In genomic region chr11:98707401-98708281, GRCm38 (mm10) we compare ENCODE assay signal across 10 mouse cellular contexts. TPM values are rescaled to one million over a fixed set of nuclear protein-coding genes. Genes with fewer than 3 reads are reported as not detected.
DNase-seq lines count a peak whose midpoint lies in the region; ATAC-seq and TF ChIP-seq lines count a peak whose summit lies in the region.
"Had no signal": no experiment of that assay in that cellular context is flagged by ENCODE, and none has a peak within 500 bp of the region (broad histone marks: within the 10 kb centered on the region; RNA-seq: fewer than 3 reads in every experiment).

No protein-coding gene starts in this region.

- ATAC-seq in embryonic facial prominence, embryonic 12.5 days (ENCODE audit: insufficient number of reproducible peaks, insufficient read depth, low FRiP score, low TSS enrichment) = no peak; the same call in 1 of the 2 replicates
- ATAC-seq in intestine, embryonic 16.5 days = peak; percentile 45
- ATAC-seq in forebrain, embryonic 14.5 days = no peak
- ATAC-seq in megakaryocyte-erythroid progenitor cell, adult 5-6 weeks (replicated peaks; ENCODE audit: low FRiP score, low TSS enrichment, poor library complexity, severe bottlenecking) = no peak
- ATAC-seq in forebrain, embryonic 16.5 days = no peak
- ATAC-seq: activated CD4-positive, CD25-positive, alpha-beta regulatory T cell, adult 4 months had no signal

- H3K4me3 ChIP-seq in embryonic facial prominence, embryonic 12.5 days = no peak overlapping the region
- no peak overlapping the region for H3K4me3 ChIP-seq in embryonic facial prominence, embryonic 10.5 days
- H3K4me3 ChIP-seq in intestine, embryonic 16.5 days (ENCODE audit: low read length) = no peak overlapping the region
- no peak overlapping the region for H3K4me3 ChIP-seq in lung, adult 2 months (replicated peaks; ENCODE audit: extremely low read depth, low read depth, low read length)
- H3K4me3 ChIP-seq in forebrain, embryonic 14.5 days (ENCODE audit: low read depth, low read length) = no peak overlapping the region
- H3K4me3 ChIP-seq in forebrain, embryonic 16.5 days (replicated peaks; ENCODE audit: low read length) = no peak overlapping the region
- H3K4me3 ChIP-seq: neural tube, embryonic 12.5 days had no signal

- DNase-seq in embryonic facial prominence, embryonic 10.5 days (ENCODE audit: low spot score) = no peak
- peak; percentile 92 for DNase-seq in NIH3T3 (ENCODE audit: low read depth)
- DNase-seq in lung, adult 2 months = peak; percentile 67
- no peak for DNase-seq in forebrain, embryonic 14.5 days (ENCODE audit: low spot score)

- H3K9me3 ChIP-seq in embryonic facial prominence, embryonic 12.5 days = no peaks in the 10 kb centered on the region
- H3K9me3 ChIP-seq in embryonic facial prominence, embryonic 10.5 days = no peaks in the 10 kb centered on the region
- H3K9me3 ChIP-seq in intestine, embryonic 16.5 days (ENCODE audit: control insufficient read depth, low read length) = no peaks in the 10 kb centered on the region
- no peaks in the 10 kb centered on the region for H3K9me3 ChIP-seq in forebrain, embryonic 14.5 days (replicated peaks; ENCODE audit: control insufficient read depth, low read length)
- no peaks in the 10 kb centered on the region for H3K9me3 ChIP-seq in forebrain, embryonic 16.5 days (ENCODE audit: control insufficient read depth, low read length)
- H3K9me3 ChIP-seq: neural tube, embryonic 12.5 days had no signal

- TF ChIP-seq POLR2A in lung, adult 2 months (IDR thresholded peaks at IDR 0.05; ENCODE audit: borderline replicate concordance, extremely low read depth, low read depth, low read length) = no peak

- no peak for TF ChIP-seq CTCF in lung, adult 2 months (IDR thresholded peaks at IDR 0.05; ENCODE audit: insufficient read depth, low read length)

- no peak overlapping the region for H3K9ac ChIP-seq in embryonic facial prominence, embryonic 12.5 days
- 0 out of 2 replicates have a peak overlapping the region, but pooled peaks have one; percentile 4 for H3K9ac ChIP-seq in intestine, embryonic 16.5 days (ENCODE audit: low read depth, low read length)
- no peak overlapping the region for H3K9ac ChIP-seq in forebrain, embryonic 14.5 days (ENCODE audit: low read length)
- H3K9ac ChIP-seq in forebrain, embryonic 16.5 days (replicated peaks; ENCODE audit: low read depth, low read length) = no peak overlapping the region
- H3K9ac ChIP-seq: neural tube, embryonic 12.5 days had no signal

- no peaks in the 10 kb centered on the region for H3K27me3 ChIP-seq in embryonic facial prominence, embryonic 12.5 days
- H3K27me3 ChIP-seq in embryonic facial prominence, embryonic 10.5 days (replicated peaks; ENCODE audit: low read depth, poor library complexity, severe bottlenecking) = no peaks in the 10 kb centered on the region
- no peaks in the 10 kb centered on the region for H3K27me3 ChIP-seq in intestine, embryonic 16.5 days (replicated peaks; ENCODE audit: control insufficient read depth, insufficient read depth, low read length)
- H3K27me3 ChIP-seq in forebrain, embryonic 14.5 days (replicated peaks; ENCODE audit: control insufficient read depth, insufficient read depth, low read length) = no peaks in the 10 kb centered on the region
- no peaks in the 10 kb centered on the region for H3K27me3 ChIP-seq in forebrain, embryonic 16.5 days (replicated peaks; ENCODE audit: control insufficient read depth, insufficient read depth, low read length)
- H3K27me3 ChIP-seq: neural tube, embryonic 12.5 days had no signal

- 72% methylated on average over 22 of the region's 22 CpGs for WGBS in embryonic facial prominence, embryonic 12.5 days
- 90% methylated on average over 22 of the region's 22 CpGs for WGBS in embryonic facial prominence, embryonic 10.5 days
- 79% methylated on average over 22 of the region's 22 CpGs for WGBS in intestine, embryonic 16.5 days
- WGBS in lung, adult 2 months = 60% methylated on average over 22 of the region's 22 CpGs
- WGBS in forebrain, embryonic 14.5 days = 84% methylated on average over 22 of the region's 22 CpGs
- 83% methylated on average over 22 of the region's 22 CpGs for WGBS in forebrain, embryonic 16.5 days

- H3K27ac ChIP-seq in embryonic facial prominence, embryonic 12.5 days = peak overlapping the region; percentile 55; the same call in 1 of the 2 replicates
- H3K27ac ChIP-seq in embryonic facial prominence, embryonic 10.5 days (replicated peaks) = no peak overlapping the region
- H3K27ac ChIP-seq in intestine, embryonic 16.5 days (ENCODE audit: low read length) = peak overlapping the region; percentile 89
- no peak overlapping the region for H3K27ac ChIP-seq in forebrain, embryonic 14.5 days (ENCODE audit: low read depth, low read length)
- no peak overlapping the region for H3K27ac ChIP-seq in forebrain, embryonic 16.5 days (ENCODE audit: low read length)
- H3K27ac ChIP-seq: neural tube, embryonic 12.5 days had no signal

- H3K36me3 ChIP-seq in embryonic facial prominence, embryonic 12.5 days = peaks cover 71% of the 10 kb centered on the region
- peaks cover 86% of the 10 kb centered on the region for H3K36me3 ChIP-seq in embryonic facial prominence, embryonic 10.5 days (replicated peaks)
- H3K36me3 ChIP-seq in intestine, embryonic 16.5 days (ENCODE audit: control insufficient read depth, insufficient read depth, low read length) = 0 out of 2 replicates have a peak, but pooled peaks cover 4% of the 10 kb centered on the region
- H3K36me3 ChIP-seq in forebrain, embryonic 14.5 days (ENCODE audit: control insufficient read depth, insufficient read depth, low read length) = peaks cover 79% of the 10 kb centered on the region
- H3K36me3 ChIP-seq in forebrain, embryonic 16.5 days (ENCODE audit: control insufficient read depth, insufficient read depth) = peaks cover 18% of the 10 kb centered on the region

- no peak overlapping the region for H3K4me2 ChIP-seq in embryonic facial prominence, embryonic 12.5 days (replicated peaks)
- H3K4me2 ChIP-seq in intestine, embryonic 16.5 days (ENCODE audit: low read depth, low read length) = peak overlapping the region; percentile 20
- H3K4me2 ChIP-seq in forebrain, embryonic 14.5 days (ENCODE audit: low read length) = no peak overlapping the region
- H3K4me2 ChIP-seq in forebrain, embryonic 16.5 days (ENCODE audit: low read length) = no peak overlapping the region
- H3K4me2 ChIP-seq: neural tube, embryonic 12.5 days had no signal

- H3K4me1 ChIP-seq in embryonic facial prominence, embryonic 12.5 days = peaks cover 9% of the 10 kb centered on the region; the same call in 1 of the 2 replicates
- H3K4me1 ChIP-seq in embryonic facial prominence, embryonic 10.5 days = peaks cover 10% of the 10 kb centered on the region; the same call in 1 of the 2 replicates
- peaks cover 29% of the 10 kb centered on the region for H3K4me1 ChIP-seq in intestine, embryonic 16.5 days (ENCODE audit: control insufficient read depth, insufficient read depth, low read length)
- peaks cover 29% of the 10 kb centered on the region for H3K4me1 ChIP-seq in lung, adult 2 months (ENCODE audit: control insufficient read depth, insufficient read depth, low read length)
- H3K4me1 ChIP-seq in forebrain, embryonic 14.5 days (ENCODE audit: control insufficient read depth, insufficient read depth, low read length) = no peaks in the 10 kb centered on the region
- no peaks in the 10 kb centered on the region for H3K4me1 ChIP-seq in forebrain, embryonic 16.5 days (replicated peaks; ENCODE audit: control insufficient read depth, insufficient read depth, low read length)
- H3K4me1 ChIP-seq: neural tube, embryonic 12.5 days had no signal

RNA-seq across cellular contexts. Expression of gene Csf3, which starts 6.6 kb away (rescaled TPM):
- not detected in 2 replicates for polyA plus RNA-seq in embryonic facial prominence, embryonic 12.5 days (2016; fragmentation: Nextera tagmentation; extraction: Ambion mirVana)
- polyA plus RNA-seq in embryonic facial prominence, embryonic 10.5 days (2016; fragmentation: Nextera tagmentation; extraction: Ambion mirVana) = not detected in 2 replicates
- polyA plus RNA-seq in intestine, embryonic 16.5 days (2015; fragmentation: Nextera tagmentation; extraction: Ambion mirVana) = 0.10 TPM in 1 of 2 replicates, not detected in the other
- not detected in 2 replicates for polyA plus RNA-seq in lung, adult 2 months (2012; rRNA removed)
- not detected in 2 replicates for polyA plus RNA-seq in forebrain, embryonic 14.5 days (2014; fragmentation: Nextera tagmentation; extraction: Ambion mirVana)
- not detected in 2 replicates for total RNA-seq in megakaryocyte-erythroid progenitor cell, adult 5-6 weeks (2014; fragmentation: Nextera tagmentation)
- total RNA-seq in megakaryocyte-erythroid progenitor cell, adult 5-6 weeks (2017) = not detected in 2 replicates
- not detected in 2 replicates for polyA plus RNA-seq in forebrain, embryonic 16.5 days (2015; fragmentation: Nextera tagmentation; extraction: Ambion mirVana)
- polyA plus RNA-seq: activated CD4-positive, CD25-positive, alpha-beta regulatory T cell, adult 4 months; neural tube, embryonic 12.5 days had no signal

RNA-seq across cellular contexts. Expression of gene Med24, which starts 21.6 kb away (rescaled TPM):
- polyA plus RNA-seq in embryonic facial prominence, embryonic 12.5 days (2016; fragmentation: Nextera tagmentation; extraction: Ambion mirVana) = 70.4 and 73.6 TPM in 2 replicates
- 73.9 and 78.1 TPM in 2 replicates for polyA plus RNA-seq in embryonic facial prominence, embryonic 10.5 days (2016; fragmentation: Nextera tagmentation; extraction: Ambion mirVana)
- polyA plus RNA-seq in intestine, embryonic 16.5 days (2015; fragmentation: Nextera tagmentation; extraction: Ambion mirVana) = 36.8 and 38.5 TPM in 2 replicates
- 45.0 and 55.1 TPM in 2 replicates for polyA plus RNA-seq in lung, adult 2 months (2012; rRNA removed)
- 76.0 and 85.9 TPM in 2 replicates for polyA plus RNA-seq in forebrain, embryonic 14.5 days (2014; fragmentation: Nextera tagmentation; extraction: Ambion mirVana)
- 62.2 and 78.6 TPM in 2 replicates for total RNA-seq in megakaryocyte-erythroid progenitor cell, adult 5-6 weeks (2014; fragmentation: Nextera tagmentation)
- 30.1 and 42.7 TPM in 2 replicates for total RNA-seq in megakaryocyte-erythroid progenitor cell, adult 5-6 weeks (2017)
- polyA plus RNA-seq in forebrain, embryonic 16.5 days (2015; fragmentation: Nextera tagmentation; extraction: Ambion mirVana) = 88.8 and 93.7 TPM in 2 replicates

RNA-seq across cellular contexts. Expression of gene Psmd3, which starts 25.3 kb away (rescaled TPM):
- polyA plus RNA-seq in embryonic facial prominence, embryonic 12.5 days (2016; fragmentation: Nextera tagmentation; extraction: Ambion mirVana) = 246 and 248 TPM in 2 replicates
- 249 and 262 TPM in 2 replicates for polyA plus RNA-seq in embryonic facial prominence, embryonic 10.5 days (2016; fragmentation: Nextera tagmentation; extraction: Ambion mirVana)
- 169 and 181 TPM in 2 replicates for polyA plus RNA-seq in intestine, embryonic 16.5 days (2015; fragmentation: Nextera tagmentation; extraction: Ambion mirVana)
- polyA plus RNA-seq in lung, adult 2 months (2012; rRNA removed) = 136 and 156 TPM in 2 replicates
- polyA plus RNA-seq in forebrain, embryonic 14.5 days (2014; fragmentation: Nextera tagmentation; extraction: Ambion mirVana) = 121 and 144 TPM in 2 replicates
- total RNA-seq in megakaryocyte-erythroid progenitor cell, adult 5-6 weeks (2014; fragmentation: Nextera tagmentation) = 117 and 124 TPM in 2 replicates
- total RNA-seq in megakaryocyte-erythroid progenitor cell, adult 5-6 weeks (2017) = 84.5 and 117 TPM in 2 replicates
- polyA plus RNA-seq in forebrain, embryonic 16.5 days (2015; fragmentation: Nextera tagmentation; extraction: Ambion mirVana) = 197 and 201 TPM in 2 replicates

RNA-seq across cellular contexts. Expression of gene Thra, which starts 32.8 kb away (rescaled TPM):
- 29.1 and 34.3 TPM in 2 replicates for polyA plus RNA-seq in embryonic facial prominence, embryonic 12.5 days (2016; fragmentation: Nextera tagmentation; extraction: Ambion mirVana)
- 8.8 and 9.1 TPM in 2 replicates for polyA plus RNA-seq in embryonic facial prominence, embryonic 10.5 days (2016; fragmentation: Nextera tagmentation; extraction: Ambion mirVana)
- polyA plus RNA-seq in intestine, embryonic 16.5 days (2015; fragmentation: Nextera tagmentation; extraction: Ambion mirVana) = 41.5 and 42.0 TPM in 2 replicates
- 142 and 159 TPM in 2 replicates for polyA plus RNA-seq in lung, adult 2 months (2012; rRNA removed)
- 164 and 199 TPM in 2 replicates for polyA plus RNA-seq in forebrain, embryonic 14.5 days (2014; fragmentation: Nextera tagmentation; extraction: Ambion mirVana)
- 47.5 and 51.0 TPM in 2 replicates for total RNA-seq in megakaryocyte-erythroid progenitor cell, adult 5-6 weeks (2014; fragmentation: Nextera tagmentation)
- 20.4 and 23.3 TPM in 2 replicates for total RNA-seq in megakaryocyte-erythroid progenitor cell, adult 5-6 weeks (2017)
- 177 and 182 TPM in 2 replicates for polyA plus RNA-seq in forebrain, embryonic 16.5 days (2015; fragmentation: Nextera tagmentation; extraction: Ambion mirVana)

RNA-seq across cellular contexts. Expression of gene Gsdma, which starts 43.5 kb away (rescaled TPM):
- 0.05 TPM in 1 of 2 replicates, not detected in the other for polyA plus RNA-seq in embryonic facial prominence, embryonic 12.5 days (2016; fragmentation: Nextera tagmentation; extraction: Ambion mirVana)
- not detected in 2 replicates for polyA plus RNA-seq in embryonic facial prominence, embryonic 10.5 days (2016; fragmentation: Nextera tagmentation; extraction: Ambion mirVana)
- 0.06 TPM in 1 of 2 replicates, not detected in the other for polyA plus RNA-seq in intestine, embryonic 16.5 days (2015; fragmentation: Nextera tagmentation; extraction: Ambion mirVana)
- 11.5 TPM in 1 of 2 replicates, not detected in the other for polyA plus RNA-seq in lung, adult 2 months (2012; rRNA removed)
- polyA plus RNA-seq in forebrain, embryonic 14.5 days (2014; fragmentation: Nextera tagmentation; extraction: Ambion mirVana) = not detected in 2 replicates
- total RNA-seq in megakaryocyte-erythroid progenitor cell, adult 5-6 weeks (2014; fragmentation: Nextera tagmentation) = not detected in 2 replicates
- 0.42 and 0.57 TPM in 2 replicates for total RNA-seq in megakaryocyte-erythroid progenitor cell, adult 5-6 weeks (2017)
- polyA plus RNA-seq in forebrain, embryonic 16.5 days (2015; fragmentation: Nextera tagmentation; extraction: Ambion mirVana) = not detected in 2 replicates
- polyA plus RNA-seq: neural tube, embryonic 12.5 days had no signal

Comparison
In these comparisons a context has a peak if more than half of its experiments do, and no peak if none do; other contexts are left out.
1. H3K27ac ChIP-seq: peak in embryonic facial prominence, embryonic 12.5 days (single experiment) and intestine, embryonic 16.5 days (single experiment); none in embryonic facial prominence, embryonic 10.5 days (single experiment), forebrain, embryonic 14.5 days (single experiment) and forebrain, embryonic 16.5 days (single experiment).
2. DNase-seq: peak in NIH3T3 (single experiment) and lung, adult 2 months (single experiment); none in embryonic facial prominence, embryonic 10.5 days (single experiment) and forebrain, embryonic 14.5 days (single experiment).